Mouse (Mus musculus) heart, postnatal 0 days (tissue): Measurements from ENCODE around the gene Gm20390. TPM values are rescaled to one million over a fixed set of nuclear protein-coding genes. Genes with fewer than 3 reads are reported as not detected.
A peak's percentile ranks its signal among the peaks of the same experiment; 100 is the strongest.

ENCODE experiments used
- ATAC-seq: fragments of 200-750 bp; cut with Nextera tagmentation; 2 replicates; pipeline ENCODE4 v1.8.0; 2017; ENCODE audit warnings: low read depth, moderate number of reproducible peaks, moderate library complexity; ENCODE audit not compliant: insufficient read depth
- DNase-seq: peaks from one replicate; pipeline ENCODE4 v3.0.0-alpha.2; 2016; ENCODE audit warnings: low spot score
- H3K27ac ChIP-seq: fragments of 300-500 bp; sonication (generic); 2 replicates; pipeline ENCODE4 v1.5.1; 2014; ENCODE audit warnings: low read depth, mild to moderate bottlenecking
- H3K27me3 ChIP-seq: fragments of 300-500 bp; sonication (generic); 2 replicates; pipeline ENCODE4 v1.6.1; 2014; ENCODE audit warnings: low read length, mixed read lengths; ENCODE audit not compliant: control insufficient read depth, insufficient read depth
- H3K36me3 ChIP-seq: fragments of 300-500 bp; sonication (generic); replicated peaks from 2 replicates; pipeline ENCODE4 v1.6.1; 2014; ENCODE audit warnings: low read length, mixed read lengths; ENCODE audit not compliant: control insufficient read depth, insufficient read depth
- H3K4me1 ChIP-seq: fragments of 300-500 bp; sonication (generic); 2 replicates; pipeline ENCODE4 v1.6.1; 2014; ENCODE audit warnings: antibody characterized with exemption; ENCODE audit not compliant: control insufficient read depth, insufficient read depth
- H3K4me2 ChIP-seq: fragments of 300-500 bp; sonication (generic); 2 replicates; pipeline ENCODE4 v1.6.1; 2014; ENCODE audit warnings: low read depth, mild to moderate bottlenecking, low read length, moderate library complexity
- H3K4me3 ChIP-seq: fragments of 300-500 bp; sonication (generic); 2 replicates; pipeline ENCODE4 v1.5.1; 2014; ENCODE audit warnings: low read depth, low read length
- H3K9ac ChIP-seq: fragments of 300-500 bp; sonication (generic); replicated peaks from 2 replicates; pipeline ENCODE4 v1.6.1; 2014; ENCODE audit warnings: low read depth, low read length, mixed read lengths
- H3K9me3 ChIP-seq: fragments of 300-500 bp; sonication (generic); replicated peaks from 2 replicates; pipeline ENCODE4 v1.6.1; 2016; ENCODE audit warnings: low read length; ENCODE audit not compliant: control insufficient read depth
- CTCF ChIP-seq: IDR thresholded peaks from 2 replicates; pipeline ENCODE4 v1.5.1; 2016; ENCODE audit warnings: antibody characterized with exemption, control low read depth, low read depth
- EP300 ChIP-seq: IDR thresholded peaks from 2 replicates; pipeline ENCODE4 v1.6.1; 2016; ENCODE audit warnings: antibody characterized with exemption, low read depth
- WGBS: fragments of 180-500 bp; shearing (Covaris S2); extraction: QIAGEN DNeasy Blood & Tissue Kit; methylation state at CpG from one replicate; pipeline ENCODE4 v1.1.7; 2014; 5-methylcytosine and 5-hydroxymethylcytosine counted together
- polyA plus RNA-seq: library from polyadenylated mRNA; unstranded; fragments of >200 nt; fragmentation: Nextera tagmentation; extraction: Ambion mirVana; gene quantifications from 2 replicates; pipeline ENCODE4 v1.2.1, GENCODE M21; 2015
- total RNA-seq: library from RNA; depleted of rRNA; stranded (reverse); fragments of >200 nt; gene quantifications from 2 replicates; pipeline ENCODE4 v1.2.3, GENCODE M21; 2014; ENCODE audit warnings: low replicate concordance

Gene Gm20390
- total and polyA plus RNA-seq, 2 experiments from 2014 or later: 75.6 to 183 TPM

- Histone ChIP-seq H3K9ac (no peak overlapping the region; the same call in 1 of the 2 replicates), H3K27ac (peak overlapping the region; percentile 97), H3K9me3 (no peaks in the 10 kb centered on the region), H3K4me2 (peak overlapping the region; percentile 39; the same call in 1 of the 2 replicates), H3K27me3 (no peaks in the 10 kb centered on the region), H3K4me3 (no peak overlapping the region), H3K36me3 (no peaks in the 10 kb centered on the region), H3K4me1 (peaks cover 20% of the 10 kb centered on the region)
- no peak for DNase-seq
- 74% methylated on average over 4 of the region's 4 CpGs for WGBS
- TF ChIP-seq CTCF (no peak), EP300 (no peak)
- ATAC-seq: no peak
Observed at GRCm38 (mm10) chr11:93987026-93987425, 18.9 kb upstream of the Gm20390 start.

DNA sequence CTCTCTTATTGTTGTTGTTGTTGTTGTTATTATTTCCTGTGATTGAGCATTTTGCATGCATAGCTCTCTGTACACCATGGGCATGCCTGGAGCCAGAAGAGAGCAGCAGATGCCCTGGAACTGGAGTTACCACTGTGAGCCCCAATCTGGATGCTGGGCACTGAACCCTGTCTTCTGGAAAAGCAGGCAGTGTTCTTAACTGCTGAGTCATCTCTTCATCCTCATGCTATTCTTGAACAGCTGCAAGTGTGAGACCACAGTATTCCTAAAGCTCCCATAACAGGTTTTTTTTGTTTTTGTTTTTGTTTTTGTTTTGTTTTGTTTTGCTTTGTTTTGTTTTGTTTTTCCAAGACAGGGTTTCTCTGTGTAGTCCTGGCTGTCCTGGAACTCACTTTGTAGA lies 18.2 kb upstream of the Gm20390 start:
- DNase-seq (no peak), ATAC-seq (no peak)
- Histone ChIP-seq H3K4me2 (no peak overlapping the region), H3K9ac (no peak overlapping the region), H3K27ac (no peak overlapping the region), H3K4me1 (peaks cover 20% of the 10 kb centered on the region), H3K27me3 (no peaks in the 10 kb centered on the region), H3K36me3 (no peaks in the 10 kb centered on the region), H3K4me3 (no peak overlapping the region), H3K9me3 (no peaks in the 10 kb centered on the region)
- TF ChIP-seq CTCF: no peak
- TF ChIP-seq EP300: no peak

- TF ChIP-seq CTCF: no peak
- TF ChIP-seq EP300: no peak
- no peak overlapping the region for H3K4me2 ChIP-seq
- H3K27me3 ChIP-seq: no peaks in the 10 kb centered on the region
- DNase-seq: no peak
- no peaks in the 10 kb centered on the region for H3K9me3 ChIP-seq
- H3K27ac ChIP-seq: no peak overlapping the region
- peaks cover 20% of the 10 kb centered on the region for H3K4me1 ChIP-seq
- 82% methylated on average over 5 of the region's 5 CpGs for WGBS
- H3K4me3 ChIP-seq: no peak overlapping the region
- no peak overlapping the region for H3K9ac ChIP-seq
- no peak for ATAC-seq
- H3K36me3 ChIP-seq: no peaks in the 10 kb centered on the region
Observed at GRCm38 (mm10) chr11:93985265-93985664, 17.2 kb upstream of the Gm20390 start.

DNA sequence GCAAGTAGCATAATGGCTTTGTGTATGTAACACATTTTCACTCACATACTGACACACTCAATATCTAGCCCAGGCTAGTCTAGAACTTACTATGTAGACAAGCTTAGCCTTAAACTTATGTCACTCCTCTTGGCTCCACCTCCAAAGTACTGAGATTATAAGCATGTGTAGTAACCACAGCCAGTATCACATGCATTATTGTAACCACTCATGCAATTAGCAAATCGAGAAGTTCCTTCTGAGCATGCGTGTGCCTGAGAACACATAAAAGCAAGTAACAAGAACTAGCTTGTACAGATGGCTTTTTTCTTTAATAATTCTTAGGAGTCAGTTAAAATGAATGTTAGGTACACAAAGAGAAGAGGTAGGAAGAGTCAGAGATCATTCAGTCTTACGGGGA lies 16.5 kb upstream of the Gm20390 start:
- Histone ChIP-seq H3K9ac (no peak overlapping the region), H3K4me3 (no peak overlapping the region), H3K4me2 (no peak overlapping the region), H3K9me3 (no peaks in the 10 kb centered on the region), H3K27me3 (no peaks in the 10 kb centered on the region), H3K36me3 (no peaks in the 10 kb centered on the region), H3K27ac (no peak overlapping the region), H3K4me1 (peaks cover 20% of the 10 kb centered on the region)
- no peak for DNase-seq
- TF ChIP-seq CTCF (no peak), EP300 (no peak)
- 84% methylated on average over 3 of the region's 3 CpGs for WGBS
- ATAC-seq: no peak

DNA sequence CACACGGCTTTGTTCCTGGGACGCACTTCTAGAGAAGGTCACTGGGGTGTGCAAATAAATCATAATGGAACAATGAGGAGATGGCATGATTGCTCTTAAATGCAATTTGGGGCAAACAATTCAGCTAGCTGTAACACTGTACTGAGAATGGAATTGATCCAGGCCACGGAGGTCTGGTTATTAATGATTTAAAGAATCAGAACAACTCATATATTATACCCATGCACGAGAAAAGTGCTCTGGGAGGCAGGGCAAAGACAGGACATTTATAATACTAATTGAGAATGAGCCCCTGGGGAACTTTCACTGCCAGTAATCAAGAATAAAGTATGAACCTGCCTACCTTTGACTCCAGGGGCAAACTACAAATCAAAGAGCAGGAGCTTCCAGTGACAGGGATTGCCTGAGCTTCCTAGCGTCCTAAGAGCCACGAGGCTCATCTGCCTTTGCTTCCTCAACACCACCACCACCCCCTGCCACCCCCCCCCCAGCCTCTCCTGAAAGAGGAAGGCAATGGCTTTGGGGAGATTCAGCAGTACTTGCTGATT lies 11.5 kb upstream of the Gm20390 start:
- no peaks in the 10 kb centered on the region for H3K36me3 ChIP-seq
- WGBS: 61% methylated on average over 6 of the region's 6 CpGs
- ATAC-seq (no peak), DNase-seq (no peak)
- no peak for TF ChIP-seq CTCF
- TF ChIP-seq EP300: no peak
- no peaks in the 10 kb centered on the region for H3K4me1 ChIP-seq
- no peaks in the 10 kb centered on the region for H3K9me3 ChIP-seq
- H3K4me3 ChIP-seq: no peak overlapping the region
- no peak overlapping the region for H3K27ac ChIP-seq
- H3K9ac ChIP-seq: no peak overlapping the region
- H3K27me3 ChIP-seq: no peaks in the 10 kb centered on the region
- no peak overlapping the region for H3K4me2 ChIP-seq

GRCm38 (mm10) chr11:93972951-93973350 lies 4.9 kb upstream of the Gm20390 start:
- H3K27me3 ChIP-seq: no peaks in the 10 kb centered on the region
- 78% methylated on average over 5 of the region's 5 CpGs for WGBS
- TF ChIP-seq CTCF (no peak), EP300 (no peak)

More at GRCm38 (mm10) chr11:93972951-93973350, 4.9 kb upstream of the Gm20390 start:
- Histone ChIP-seq H3K4me1 (no peaks in the 10 kb centered on the region), H3K9ac (no peak overlapping the region), H3K36me3 (no peaks in the 10 kb centered on the region), H3K4me2 (no peak overlapping the region), H3K27ac (no peak overlapping the region), H3K9me3 (no peaks in the 10 kb centered on the region), H3K4me3 (no peak overlapping the region)
- ATAC-seq (no peak), DNase-seq (no peak)
